Mouse (Mus musculus) MEL (cell line): ENCODE data around the gene Fktn. TPM values are rescaled to one million over a fixed set of nuclear protein-coding genes. Genes with fewer than 3 reads are reported as not detected.

ENCODE experiments used
- DNase-seq: peaks from one replicate; pipeline ENCODE4 v3.0.0; 2011; ENCODE audit warnings: low read depth, low spot score
- H3K27ac ChIP-seq: 2 replicates; pipeline ENCODE4 v1.5.1; 2012; ENCODE audit warnings: low read depth, mild to moderate bottlenecking, control low read depth, low read length, moderate library complexity; ENCODE audit not compliant: control insufficient read depth
- H3K27me3 ChIP-seq, 2 experiments: fragments of 150-350 bp in 1 of 2; sonication (generic) in 1 of 2; 2 replicates each; pipeline ENCODE4 v1.6.1; 2012; ENCODE audit warnings: low read length in 2 of 2, mild to moderate bottlenecking in 2 of 2, improper control_type of control experiment in 1 of 2, moderate library complexity in 1 of 2; ENCODE audit not compliant: insufficient read depth in 2 of 2, control insufficient read depth in 1 of 2
- H3K36me3 ChIP-seq, 2 experiments: 2 replicates each; pipeline ENCODE4 v1.6.1; 2012 to 2014; ENCODE audit warnings: low read length in 2 of 2, improper control_type of control experiment in 1 of 2, inconsistent platforms in 1 of 2, mild to moderate bottlenecking in 1 of 2; ENCODE audit not compliant: insufficient read depth in 2 of 2, control insufficient read depth in 1 of 2
- H3K4me1 ChIP-seq, 2 experiments: fragments of 150-350 bp in 1 of 2; sonication (generic) in 1 of 2; 2 replicates each; pipeline ENCODE4 v1.6.1; 2012; ENCODE audit warnings: low read length in 2 of 2, improper control_type of control experiment in 1 of 2, mild to moderate bottlenecking in 1 of 2; ENCODE audit not compliant: insufficient read depth in 2 of 2, control insufficient read depth in 1 of 2
- H3K4me3 ChIP-seq, 2 experiments: fragments of 150-350 bp in 1 of 2; sonication (generic) in 1 of 2; 2 replicates each; pipeline ENCODE4 v1.5.1; 2012; ENCODE audit warnings: low read depth in 2 of 2, low read length in 2 of 2, mild to moderate bottlenecking in 2 of 2, moderate library complexity in 2 of 2, control low read depth in 1 of 2, improper control_type of control experiment in 1 of 2; ENCODE audit not compliant: control insufficient read depth in 1 of 2, insufficient read depth in 1 of 2
- H3K79me2 ChIP-seq: 2 replicates; pipeline ENCODE4 v1.6.1; 2012; ENCODE audit warnings: mild to moderate bottlenecking, low read length, moderate library complexity; ENCODE audit not compliant: control insufficient read depth, poor library complexity, insufficient read depth
- H3K9ac ChIP-seq: 2 replicates; pipeline ENCODE4 v1.6.1; 2012; ENCODE audit warnings: low read depth, mild to moderate bottlenecking, control low read depth, low read length, moderate library complexity; ENCODE audit not compliant: control insufficient read depth, poor library complexity, severe bottlenecking
- H3K9me3 ChIP-seq: fragments of 150-350 bp; sonication (generic); replicated peaks from 2 replicates; pipeline ENCODE4 v1.6.1; 2012; ENCODE audit warnings: mild to moderate bottlenecking, low read length, improper control_type of control experiment, moderate library complexity; ENCODE audit not compliant: insufficient read depth
- CHD2 ChIP-seq: IDR thresholded peaks from 2 replicates; pipeline ENCODE4 v1.6.1; 2011; ENCODE audit warnings: low read length, improper control_type of control experiment
- CTCF ChIP-seq, 3 experiments: IDR thresholded peaks in 2 of 3; conservative IDR thresholded peaks in 1 of 3; 2 replicates each; pipeline ENCODE4 v1.5.1; 2011 to 2012; ENCODE audit warnings: low read length in 3 of 3, low read depth in 2 of 3, mild to moderate bottlenecking in 2 of 3, improper control_type of control experiment in 1 of 3, inconsistent platforms in 1 of 3, mixed read lengths in 1 of 3, moderate library complexity in 1 of 3; ENCODE audit not compliant: control insufficient read depth in 1 of 3, insufficient read depth in 1 of 3, poor library complexity in 1 of 3, severe bottlenecking in 1 of 3
- MAFK ChIP-seq: IDR thresholded peaks from 2 replicates; pipeline ENCODE4 v1.6.1; 2011; ENCODE audit warnings: low read depth, mild to moderate bottlenecking, low read length, improper control_type of control experiment, borderline replicate concordance
- MEF2A ChIP-seq: IDR thresholded peaks from 2 replicates; pipeline ENCODE4 v1.6.1; 2014; ENCODE audit warnings: low read depth, mild to moderate bottlenecking, inconsistent platforms, low read length, improper control_type of control experiment; ENCODE audit not compliant: poor library complexity, insufficient replicate concordance, severe bottlenecking; ENCODE audit errors: extremely low read depth
- MYB ChIP-seq: IDR thresholded peaks from 2 replicates; pipeline ENCODE4 v1.6.1; 2011; ENCODE audit warnings: mild to moderate bottlenecking, low read depth, low read length, improper control_type of control experiment
- NRF1 ChIP-seq: IDR thresholded peaks from 2 replicates; pipeline ENCODE4 v1.6.1; 2014; ENCODE audit warnings: low read depth, mild to moderate bottlenecking, inconsistent platforms, low read length, improper control_type of control experiment, moderate library complexity; ENCODE audit not compliant: poor library complexity, insufficient read depth, severe bottlenecking
- POLR2AphosphoS5 ChIP-seq: IDR thresholded peaks from 2 replicates; pipeline ENCODE4 v1.6.1; 2012; ENCODE audit warnings: low read depth, borderline replicate concordance, mild to moderate bottlenecking, inconsistent platforms, low read length, moderate library complexity, mixed read lengths
- SIN3A ChIP-seq: IDR thresholded peaks from 2 replicates; pipeline ENCODE4 v1.6.1; 2012; ENCODE audit warnings: low read length, improper control_type of control experiment, inconsistent platforms
- SMC3 ChIP-seq: IDR thresholded peaks from 2 replicates; pipeline ENCODE4 v1.6.1; 2011; ENCODE audit warnings: low read depth, low read length, improper control_type of control experiment
- TAL1 ChIP-seq: IDR thresholded peaks from 2 replicates; pipeline ENCODE4 v1.6.1; 2012; ENCODE audit warnings: mild to moderate bottlenecking, inconsistent platforms, low read length, moderate library complexity, mixed read lengths
- TBP ChIP-seq: IDR thresholded peaks from 2 replicates; pipeline ENCODE4 v1.8.0; 2011; ENCODE audit warnings: low read depth, low read length, improper control_type of control experiment
- UBTF ChIP-seq: IDR thresholded peaks from 2 replicates; pipeline ENCODE4 v1.6.1; 2012; ENCODE audit warnings: low read depth, mild to moderate bottlenecking, inconsistent platforms, low read length, improper control_type of control experiment, moderate library complexity, borderline replicate concordance; ENCODE audit not compliant: insufficient read depth
- polyA plus RNA-seq, 2 experiments: library from polyadenylated mRNA; stranded (reverse) in 1 of 2; unstranded in 1 of 2; fragments of >175 nt in 1 of 2; fragments of >200 nt in 1 of 2; gene quantifications; 2 replicates each; pipeline versions ENCODE4 v1.2.1 to v1.2.4; 2012; ENCODE audit warnings: low replicate concordance in 2 of 2, low read depth in 1 of 2; ENCODE audit not compliant: insufficient read length in 2 of 2, insufficient read depth in 1 of 2, missing spikeins in 1 of 2
- total RNA-seq: library from RNA; depleted of rRNA; stranded (reverse); fragments of 300-350 nt; gene quantifications from 2 replicates; pipeline ENCODE4 v1.2.3, GENCODE M21; 2012

Fktn gene
- total and polyA plus RNA-seq, 3 experiments: 5.5 to 7.0 TPM; not detected in 1

- Histone ChIP-seq H3K27ac (no peak overlapping the region), H3K4me3 (no peak overlapping the region), H3K79me2 (no peaks in the 10 kb centered on the region), H3K36me3 (peaks cover 0 to 1% of the 10 kb centered on the region in 2 experiments; a peak in 2 of 4 replicates), H3K9me3 (no peaks in the 10 kb centered on the region), H3K4me1 (no peaks in the 10 kb centered on the region), H3K27me3 (no peaks in the 10 kb centered on the region), H3K9ac (no peak overlapping the region)
- TF ChIP-seq MEF2A: no peak
- TF ChIP-seq CHD2: no peak
- DNase-seq: no peak
These were observed 45.0 kb downstream of the Fktn start for GRCm38 (mm10) chr4:53758764-53759163.

GRCm38 (mm10) chr4:53759678-53760077, 45.9 kb downstream of the Fktn start:
- Histone ChIP-seq H3K9me3 (no peaks in the 10 kb centered on the region), H3K4me3 (no peak overlapping the region), H3K36me3 (no peaks in the 10 kb centered on the region; a peak in 2 of 4 replicates), H3K4me1 (no peaks in the 10 kb centered on the region), H3K79me2 (no peaks in the 10 kb centered on the region), H3K27ac (no peak overlapping the region), H3K27me3 (no peaks in the 10 kb centered on the region), H3K9ac (no peak overlapping the region)
- no peak for DNase-seq
- no peak for TF ChIP-seq CHD2
- no peak for TF ChIP-seq CTCF (IDR thresholded peaks at IDR 0.05 in 2 of 3, conservative IDR thresholded peaks at IDR 0.05 in 1 of 3; ENCODE audit: control insufficient read depth in 1 of 3, insufficient read depth in 1 of 3, low read depth in 2 of 3, low read length in 3 of 3, poor library complexity in 1 of 3, severe bottlenecking in 1 of 3)
- no peak for TF ChIP-seq NRF1
- TF ChIP-seq SMC3: no peak
- TF ChIP-seq MAFK: no peak
- TF ChIP-seq TBP: no peak
- TF ChIP-seq TAL1: no peak
- TF ChIP-seq SIN3A: no peak
- no peak for TF ChIP-seq UBTF

GRCm38 (mm10) chr4:53762501-53762900, 48.7 kb downstream of the Fktn start:
- no peaks in the 10 kb centered on the region for H3K27me3 ChIP-seq
- no peaks in the 10 kb centered on the region; a peak in 1 of 4 replicates for H3K36me3 ChIP-seq

More at GRCm38 (mm10) chr4:53762501-53762900, 48.7 kb downstream of the Fktn start:
- no peak for TF ChIP-seq POLR2AphosphoS5
- TF ChIP-seq MYB: no peak
- Histone ChIP-seq H3K9ac (no peak overlapping the region), H3K4me3 (no peak overlapping the region), H3K27ac (no peak overlapping the region), H3K9me3 (no peaks in the 10 kb centered on the region), H3K79me2 (no peaks in the 10 kb centered on the region), H3K4me1 (no peaks in the 10 kb centered on the region)
- no peak for DNase-seq
